Mouse (Mus musculus): ENCODE measurements around the gene Smim22.

- TF ChIP-seq CTCF (IDR thresholded peaks at IDR 0.05; ENCODE audit: extremely low read depth, insufficient read length, insufficient replicate concordance, low read depth, low read length), result no peak
- no peak for TF ChIP-seq POLR2A (IDR thresholded peaks at IDR 0.05; ENCODE audit: low read depth, low read length)
These were observed 46.8 kb upstream of the Smim22 start for GRCm38 (mm10) chr16:4960260-4960659.
